Mouse (Mus musculus): ENCODE results near the gene Dgka. TPM values are rescaled to one million over a fixed set of nuclear protein-coding genes. Genes with fewer than 3 reads are reported as not detected.
A peak's percentile ranks its signal among the peaks of the same experiment; 100 is the strongest.

The Dgka gene
- total and polyA plus RNA-seq, 2 experiments from 2014 or later, result 4.8 to 7.2 TPM

DNA sequence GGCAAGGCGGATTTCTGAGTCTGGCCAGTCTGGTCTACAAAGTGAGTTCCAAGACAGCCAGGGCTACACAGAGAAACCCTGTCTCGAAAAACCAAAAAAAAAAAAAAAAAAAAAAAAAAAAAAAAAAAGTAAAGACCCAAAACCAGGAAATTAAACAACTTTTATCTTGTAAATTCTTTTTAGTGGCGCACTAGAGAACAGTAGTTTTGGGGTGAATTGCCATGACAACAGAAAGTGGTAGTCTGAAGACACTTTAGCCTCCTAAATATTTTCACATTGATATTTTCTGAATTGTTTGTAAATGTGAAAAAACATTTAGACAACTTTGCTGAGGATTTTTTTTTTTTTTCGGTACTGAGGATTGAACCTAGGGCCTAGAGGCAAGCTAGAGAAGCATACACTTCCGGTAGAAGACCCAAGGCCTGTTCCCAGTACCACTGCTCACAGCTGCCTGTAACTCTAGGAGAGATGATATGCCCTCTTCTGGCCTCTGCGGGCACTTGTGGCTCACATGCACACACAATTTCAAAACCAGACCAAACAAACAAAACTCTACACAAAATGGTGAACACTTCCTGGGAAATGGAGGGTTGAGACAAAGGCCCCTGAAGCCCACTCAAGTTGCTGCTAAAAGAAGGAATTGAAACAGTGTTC is 47.5 kb downstream of the Dgka start:
- TF ChIP-seq CTCF (IDR thresholded peaks at IDR 0.05; ENCODE audit: low read depth), result peak; percentile 24; the same call in 1 of the 2 replicates

DNA sequence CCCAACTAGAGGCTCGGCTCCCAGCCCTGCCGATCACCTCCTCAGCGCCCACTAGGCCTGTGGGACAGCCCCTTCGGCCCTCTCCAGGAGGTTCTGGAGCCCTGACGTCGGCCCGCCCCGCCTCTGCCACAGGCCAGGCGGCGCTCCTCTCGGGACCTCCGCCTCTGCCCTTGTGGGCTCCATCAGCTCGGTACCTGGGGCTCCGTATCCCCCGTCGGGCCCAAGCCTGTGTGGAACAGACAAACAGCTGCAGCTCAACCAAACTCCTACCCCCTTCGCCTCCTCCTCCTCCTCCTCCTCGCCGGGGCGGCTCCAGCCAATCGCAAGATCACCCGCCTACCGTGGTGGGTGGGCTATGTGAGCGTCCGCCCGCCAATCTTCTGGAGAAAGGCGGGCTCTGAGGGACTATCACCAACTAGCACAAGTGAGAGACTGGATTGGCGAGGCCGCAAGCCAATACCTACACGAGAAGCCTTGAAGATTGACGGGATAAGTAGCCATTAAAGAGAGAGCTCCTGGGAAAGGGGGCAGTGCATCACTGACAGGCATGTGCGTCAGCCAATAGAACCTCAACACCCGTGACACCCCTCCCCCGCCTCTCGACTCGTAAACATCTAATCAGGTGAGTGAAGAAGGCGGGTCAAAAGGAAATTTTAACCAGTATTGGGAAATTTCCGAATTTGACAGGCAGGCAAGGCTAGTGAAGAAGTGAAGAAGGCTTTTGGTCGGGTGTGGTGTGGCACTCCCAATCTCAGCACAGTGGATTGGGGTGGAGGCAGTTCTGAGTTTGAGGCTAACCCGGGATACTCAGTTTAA is 48.5 kb downstream of the Dgka start, which contains the start of gene Rab5b:
Gene Rab5b (minus strand): TSS at position 273 of the 816 bp plus-strand sequence.
- Histone ChIP-seq H3K4me2 (ENCODE audit: low read depth) (peak within 1 kb of the TSS; percentile 79), H3K27me3 (ENCODE audit: insufficient read depth, low read length) (no peaks in the 10 kb centered on the region), H3K9ac (peak within 1 kb of the TSS; percentile 94), H3K4me1 (ENCODE audit: insufficient read depth) (no peaks in the 10 kb centered on the region), H3K4me3 (ENCODE audit: low read depth, low read length) (peak within 1 kb of the TSS; percentile 95), H3K9me3 (ENCODE audit: low read length) (no peaks in the 10 kb centered on the region), H3K27ac (ENCODE audit: low read depth, low read length) (peak within 1 kb of the TSS; percentile 94), H3K36me3 (ENCODE audit: insufficient read depth) (no peaks in the 10 kb centered on the region)
- ATAC-seq (peak; percentile 98), DNase-seq (peak; percentile 99)
- WGBS, result under 1% methylated on average over 40 of the region's 40 CpGs
- no peak for TF ChIP-seq CTCF (IDR thresholded peaks at IDR 0.05; ENCODE audit: low read depth)

More for the DNA sequence above, 47.5 kb downstream of the Dgka start:
- ATAC-seq, result no peak
- 80% methylated on average over 6 of the region's 6 CpGs for WGBS
- Histone ChIP-seq H3K4me3 (ENCODE audit: low read depth, low read length) (peak overlapping the region; percentile 34; the same call in 1 of the 2 replicates), H3K4me2 (ENCODE audit: low read depth) (peak overlapping the region; percentile 50), H3K9ac (peak overlapping the region; percentile 36; the same call in 1 of the 2 replicates), H3K36me3 (ENCODE audit: insufficient read depth) (no peaks in the 10 kb centered on the region), H3K4me1 (ENCODE audit: insufficient read depth) (no peaks in the 10 kb centered on the region), H3K9me3 (ENCODE audit: low read length) (no peaks in the 10 kb centered on the region), H3K27ac (ENCODE audit: low read depth, low read length) (peak overlapping the region; percentile 64; the same call in 1 of the 2 replicates), H3K27me3 (ENCODE audit: insufficient read depth, low read length) (no peaks in the 10 kb centered on the region)
- no peak for DNase-seq

DNA sequence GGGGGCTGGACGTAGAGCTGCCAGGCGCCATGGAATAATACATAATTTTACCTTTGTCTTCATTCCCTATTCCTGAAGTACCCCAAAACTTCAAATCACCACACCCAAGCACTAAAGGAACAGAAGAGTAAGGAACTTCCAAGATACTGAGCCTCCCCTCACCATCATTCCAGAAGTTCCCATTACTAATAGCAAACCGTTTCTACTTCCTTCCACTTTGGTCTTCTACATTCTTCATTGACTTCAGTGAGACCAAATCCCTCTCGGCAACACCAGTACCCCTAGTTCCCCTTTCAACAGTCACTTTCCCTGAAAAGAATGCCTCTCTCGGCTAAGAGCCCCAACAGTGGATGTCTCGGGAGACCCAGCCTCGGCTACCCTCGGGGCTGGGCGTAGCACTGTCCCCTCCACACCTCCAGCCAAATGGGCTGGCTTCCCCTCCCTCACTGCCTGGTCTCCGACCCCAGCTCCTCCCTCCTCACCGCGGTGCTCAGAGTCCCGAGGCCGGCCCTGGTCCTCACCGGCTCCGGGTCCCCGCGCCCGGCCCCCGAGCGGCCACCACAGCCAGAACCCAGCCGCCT is 49.2 kb downstream of the Dgka start:
- DNase-seq, result no peak
- no peaks in the 10 kb centered on the region for H3K4me1 ChIP-seq (ENCODE audit: insufficient read depth)
- H3K27me3 ChIP-seq (ENCODE audit: insufficient read depth, low read length), result no peaks in the 10 kb centered on the region
- H3K9me3 ChIP-seq (ENCODE audit: low read length), result no peaks in the 10 kb centered on the region
- 2% methylated on average over 22 of the region's 22 CpGs for WGBS
- no peak for TF ChIP-seq CTCF (IDR thresholded peaks at IDR 0.05; ENCODE audit: low read depth)
- ATAC-seq, result no peak
- no peaks in the 10 kb centered on the region for H3K36me3 ChIP-seq (ENCODE audit: insufficient read depth)
- H3K4me3 ChIP-seq (ENCODE audit: low read depth, low read length), result peak overlapping the region; percentile 95
- peak overlapping the region; percentile 79 for H3K4me2 ChIP-seq (ENCODE audit: low read depth)
- peak overlapping the region; percentile 94 for H3K27ac ChIP-seq (ENCODE audit: low read depth, low read length)
- H3K9ac ChIP-seq, result peak overlapping the region; percentile 94

GRCm38 (mm10) chr10:128674469-128675008 is 70.1 kb downstream of the Dgka start:
- H3K36me3 ChIP-seq (ENCODE audit: insufficient read depth), result peaks cover 13% of the 10 kb centered on the region
- peak overlapping the region; percentile 40; the same call in 1 of the 2 replicates for H3K27ac ChIP-seq (ENCODE audit: low read depth, low read length)
- H3K4me1 ChIP-seq (ENCODE audit: insufficient read depth), result peaks cover 6% of the 10 kb centered on the region; the same call in 1 of the 2 replicates
- peak overlapping the region; percentile 95 for H3K4me2 ChIP-seq (ENCODE audit: low read depth)
- peak; percentile 56 for DNase-seq
- no peaks in the 10 kb centered on the region for H3K27me3 ChIP-seq (ENCODE audit: insufficient read depth, low read length)
- peak overlapping the region; percentile 58 for H3K9ac ChIP-seq
- WGBS, result 2% methylated on average over 9 of the region's 9 CpGs
- H3K4me3 ChIP-seq (ENCODE audit: low read depth, low read length), result peak overlapping the region; percentile 67
- TF ChIP-seq CTCF (IDR thresholded peaks at IDR 0.05; ENCODE audit: low read depth), result peak; percentile 72
- no peaks in the 10 kb centered on the region for H3K9me3 ChIP-seq (ENCODE audit: low read length)
- ATAC-seq, result peak; percentile 5; the same call in 1 of the 2 replicates

- under 1% methylated on average over 60 of the region's 60 CpGs for WGBS
- Histone ChIP-seq H3K27ac (ENCODE audit: low read depth, low read length) (peak within 1 kb of the TSS; percentile 45; the same call in 1 of the 2 replicates), H3K9me3 (ENCODE audit: low read length) (no peaks in the 10 kb centered on the region), H3K9ac (peak within 1 kb of the TSS; percentile 58), H3K4me3 (ENCODE audit: low read depth, low read length) (peak within 1 kb of the TSS; percentile 67), H3K36me3 (ENCODE audit: insufficient read depth) (peaks cover 8% of the 10 kb centered on the region; the same call in 1 of the 2 replicates), H3K27me3 (ENCODE audit: insufficient read depth, low read length) (no peaks in the 10 kb centered on the region), H3K4me1 (ENCODE audit: insufficient read depth) (peaks cover 6% of the 10 kb centered on the region; the same call in 1 of the 2 replicates), H3K4me2 (ENCODE audit: low read depth) (peak within 1 kb of the TSS; percentile 95)
- DNase-seq, result peak; percentile 85
- peak; percentile 94 for ATAC-seq
- TF ChIP-seq CTCF (IDR thresholded peaks at IDR 0.05; ENCODE audit: low read depth), result no peak
These were observed 70.7 kb downstream of the Dgka start, which contains the start of gene Suox for GRCm38 (mm10) chr10:128673763-128674468. Gene Suox, minus strand, starts transcription at chr10:128674073.

DNA sequence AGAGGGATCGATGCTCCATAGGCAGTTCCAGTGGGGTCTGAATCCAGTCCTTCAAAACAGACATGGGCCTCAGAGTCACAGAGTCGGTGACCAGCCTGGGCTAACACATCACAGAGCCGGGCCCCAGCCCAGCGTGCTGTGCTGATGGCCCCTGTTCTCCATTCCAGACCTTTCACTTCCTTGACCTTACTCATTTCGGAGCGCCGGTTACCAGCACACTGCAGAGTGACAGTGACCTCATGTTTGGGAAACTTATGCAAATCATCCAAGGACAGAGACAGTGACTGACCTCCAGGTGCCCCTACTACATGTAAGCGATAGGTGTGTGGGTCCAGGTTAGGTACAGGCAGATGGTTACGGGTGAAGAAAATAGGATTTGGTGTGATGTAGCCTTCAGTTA is 73.5 kb downstream of the Dgka start:
- Histone ChIP-seq H3K27ac (ENCODE audit: low read depth, low read length) (no peak overlapping the region), H3K4me2 (ENCODE audit: low read depth) (no peak overlapping the region), H3K36me3 (ENCODE audit: insufficient read depth) (peaks cover 8% of the 10 kb centered on the region; the same call in 1 of the 2 replicates), H3K4me3 (ENCODE audit: low read depth, low read length) (no peak overlapping the region), H3K9ac (no peak overlapping the region), H3K9me3 (ENCODE audit: low read length) (no peaks in the 10 kb centered on the region), H3K4me1 (ENCODE audit: insufficient read depth) (peaks cover 12% of the 10 kb centered on the region; the same call in 1 of the 2 replicates), H3K27me3 (ENCODE audit: insufficient read depth, low read length) (no peaks in the 10 kb centered on the region)
- ATAC-seq (no peak), DNase-seq (no peak)
- no peak for TF ChIP-seq CTCF (IDR thresholded peaks at IDR 0.05; ENCODE audit: low read depth)
- 90% methylated on average over 9 of the region's 9 CpGs for WGBS

Other genes starting within 250 kb of the Dgka start
- gene Myl6b, start 246.2 kb downstream of the Dgka start, total RNA-seq (2014; rRNA removed), result 23.7 and 31.4 TPM in 2 replicates
- 4.5 and 4.8 TPM in 2 replicates for gene Myl6b, start 246.2 kb downstream of the Dgka start, polyA plus RNA-seq (2015; fragmentation: Nextera tagmentation; extraction: Ambion mirVana)
- 9.9 and 14.8 TPM in 2 replicates for gene Esyt1, start 219.0 kb downstream of the Dgka start, total RNA-seq (2014; rRNA removed)
- gene Esyt1, start 219.0 kb downstream of the Dgka start, polyA plus RNA-seq (2015; fragmentation: Nextera tagmentation; extraction: Ambion mirVana), result 4.4 and 5.3 TPM in 2 replicates
- gene Zc3h10, start 197.1 kb downstream of the Dgka start, total RNA-seq (2014; rRNA removed), result 15.0 and 20.6 TPM in 2 replicates
- gene Zc3h10, start 197.1 kb downstream of the Dgka start, polyA plus RNA-seq (2015; fragmentation: Nextera tagmentation; extraction: Ambion mirVana), result 12.7 and 12.8 TPM in 2 replicates
- 877 and 1,605 TPM in 2 replicates for gene Rpl41, start 195.6 kb downstream of the Dgka start, total RNA-seq (2014; rRNA removed)
- 2,439 and 3,234 TPM in 2 replicates for gene Rpl41, start 195.6 kb downstream of the Dgka start, polyA plus RNA-seq (2015; fragmentation: Nextera tagmentation; extraction: Ambion mirVana)
- gene Pa2g4, start 178.9 kb downstream of the Dgka start, total RNA-seq (2014; rRNA removed), result 119 and 122 TPM in 2 replicates
- 128 and 135 TPM in 2 replicates for gene Pa2g4, start 178.9 kb downstream of the Dgka start, polyA plus RNA-seq (2015; fragmentation: Nextera tagmentation; extraction: Ambion mirVana)
- gene Erbb3, start 155.2 kb downstream of the Dgka start, total RNA-seq (2014; rRNA removed), result 1.3 and 1.4 TPM in 2 replicates
- gene Erbb3, start 155.2 kb downstream of the Dgka start, polyA plus RNA-seq (2015; fragmentation: Nextera tagmentation; extraction: Ambion mirVana), result 0.41 and 0.68 TPM in 2 replicates
- 859 and 1,363 TPM in 2 replicates for gene Rps26, start 118.1 kb downstream of the Dgka start, total RNA-seq (2014; rRNA removed)
- gene Rps26, start 118.1 kb downstream of the Dgka start, polyA plus RNA-seq (2015; fragmentation: Nextera tagmentation; extraction: Ambion mirVana), result 436 and 640 TPM in 2 replicates
- gene Ikzf4, start 98.9 kb downstream of the Dgka start, total RNA-seq (2014; rRNA removed), result 8.4 and 15.6 TPM in 2 replicates
- 6.3 and 11.3 TPM in 2 replicates for gene Ikzf4, start 98.9 kb downstream of the Dgka start, polyA plus RNA-seq (2015; fragmentation: Nextera tagmentation; extraction: Ambion mirVana)
- gene Suox, start 70.8 kb downstream of the Dgka start, total RNA-seq (2014; rRNA removed), result 10.6 and 12.6 TPM in 2 replicates
- 8.4 and 10.1 TPM in 2 replicates for gene Suox, start 70.8 kb downstream of the Dgka start, polyA plus RNA-seq (2015; fragmentation: Nextera tagmentation; extraction: Ambion mirVana)
- gene Rab5b, start 48.6 kb downstream of the Dgka start, total RNA-seq (2014; rRNA removed), result 133 TPM in 2 replicates
- 104 and 118 TPM in 2 replicates for gene Rab5b, start 48.6 kb downstream of the Dgka start, polyA plus RNA-seq (2015; fragmentation: Nextera tagmentation; extraction: Ambion mirVana)
- 0.85 and 1.2 TPM in 2 replicates for gene Pmel, start 40.7 kb downstream of the Dgka start, total RNA-seq (2014; rRNA removed)
- 0.67 and 0.86 TPM in 2 replicates for gene Pmel, start 40.7 kb downstream of the Dgka start, polyA plus RNA-seq (2015; fragmentation: Nextera tagmentation; extraction: Ambion mirVana)
- gene Cdk2, start 39.8 kb downstream of the Dgka start, total RNA-seq (2014; rRNA removed), result 8.5 and 10.0 TPM in 2 replicates
- 9.9 and 10.3 TPM in 2 replicates for gene Cdk2, start 39.8 kb downstream of the Dgka start, polyA plus RNA-seq (2015; fragmentation: Nextera tagmentation; extraction: Ambion mirVana)
- gene Pym1, start 3.0 kb upstream of the Dgka start, total RNA-seq (2014; rRNA removed), result 67.7 and 68.4 TPM in 2 replicates
- 51.6 and 61.2 TPM in 2 replicates for gene Pym1, start 3.0 kb upstream of the Dgka start, polyA plus RNA-seq (2015; fragmentation: Nextera tagmentation; extraction: Ambion mirVana)
- gene Mmp19, start 46.1 kb upstream of the Dgka start, total RNA-seq (2014; rRNA removed), result 0.57 and 0.69 TPM in 2 replicates
- 0.33 and 0.36 TPM in 2 replicates for gene Mmp19, start 46.1 kb upstream of the Dgka start, polyA plus RNA-seq (2015; fragmentation: Nextera tagmentation; extraction: Ambion mirVana)
- 39.6 and 45.7 TPM in 2 replicates for gene Dnajc14, start 59.2 kb upstream of the Dgka start, total RNA-seq (2014; rRNA removed)
- gene Dnajc14, start 59.2 kb upstream of the Dgka start, polyA plus RNA-seq (2015; fragmentation: Nextera tagmentation; extraction: Ambion mirVana), result 30.5 and 38.2 TPM in 2 replicates
- gene Tmem198b, start 59.5 kb upstream of the Dgka start, total RNA-seq (2014; rRNA removed), result 9.5 and 12.9 TPM in 2 replicates
- 12.9 and 14.6 TPM in 2 replicates for gene Tmem198b, start 59.5 kb upstream of the Dgka start, polyA plus RNA-seq (2015; fragmentation: Nextera tagmentation; extraction: Ambion mirVana)
- gene Sarnp, start 72.5 kb upstream of the Dgka start, total RNA-seq (2014; rRNA removed), result 54.6 and 59.6 TPM in 2 replicates
- gene Sarnp, start 72.5 kb upstream of the Dgka start, polyA plus RNA-seq (2015; fragmentation: Nextera tagmentation; extraction: Ambion mirVana), result 146 and 167 TPM in 2 replicates
- 6.3 and 8.3 TPM in 2 replicates for gene Ormdl2, start 76.8 kb upstream of the Dgka start, total RNA-seq (2014; rRNA removed)
- 13.2 and 16.1 TPM in 2 replicates for gene Ormdl2, start 76.8 kb upstream of the Dgka start, polyA plus RNA-seq (2015; fragmentation: Nextera tagmentation; extraction: Ambion mirVana)
- 15.7 and 19.1 TPM in 2 replicates for gene Gdf11, start 146.9 kb upstream of the Dgka start, total RNA-seq (2014; rRNA removed)
- 4.3 and 6.7 TPM in 2 replicates for gene Gdf11, start 146.9 kb upstream of the Dgka start, polyA plus RNA-seq (2015; fragmentation: Nextera tagmentation; extraction: Ambion mirVana)
- gene Cd63, start 156.1 kb upstream of the Dgka start, total RNA-seq (2014; rRNA removed), result 11.7 and 25.2 TPM in 2 replicates
- gene Cd63, start 156.1 kb upstream of the Dgka start, polyA plus RNA-seq (2015; fragmentation: Nextera tagmentation; extraction: Ambion mirVana), result 168 and 188 TPM in 2 replicates
- 4.1 and 5.8 TPM in 2 replicates for gene Rdh5, start 178.0 kb upstream of the Dgka start, total RNA-seq (2014; rRNA removed)
- 6.9 and 10.2 TPM in 2 replicates for gene Rdh5, start 178.0 kb upstream of the Dgka start, polyA plus RNA-seq (2015; fragmentation: Nextera tagmentation; extraction: Ambion mirVana)
- 120 and 149 TPM in 2 replicates for gene Bloc1s1, start 179.2 kb upstream of the Dgka start, total RNA-seq (2014; rRNA removed)
- 246 and 305 TPM in 2 replicates for gene Bloc1s1, start 179.2 kb upstream of the Dgka start, polyA plus RNA-seq (2015; fragmentation: Nextera tagmentation; extraction: Ambion mirVana)
- 7.7 and 12.7 TPM in 2 replicates for gene Itga7, start 189.0 kb upstream of the Dgka start, total RNA-seq (2014; rRNA removed)
- 5.8 and 7.7 TPM in 2 replicates for gene Itga7, start 189.0 kb upstream of the Dgka start, polyA plus RNA-seq (2015; fragmentation: Nextera tagmentation; extraction: Ambion mirVana)
- gene Mettl7b, start 216.1 kb upstream of the Dgka start, total RNA-seq (2014; rRNA removed), result not detected in 2 replicates
- gene Mettl7b, start 216.1 kb upstream of the Dgka start, polyA plus RNA-seq (2015; fragmentation: Nextera tagmentation; extraction: Ambion mirVana), result not detected in 2 replicates
- not detected in 2 replicates for gene Olfr9, start 244.6 kb upstream of the Dgka start, total RNA-seq (2014; rRNA removed)
- not detected in 2 replicates for gene Olfr9, start 244.6 kb upstream of the Dgka start, polyA plus RNA-seq (2015; fragmentation: Nextera tagmentation; extraction: Ambion mirVana)

All from forebrain, postnatal 0 days (tissue).